Mouse (Mus musculus) lung, embryonic 15.5 days (tissue): ENCODE measurements at regions not wholly inside any gene's neighbourhood (a gene's known extent, or its start where the extent isn't known, plus 50 kb on each side); places are given as distances from the start of the nearest gene placed in this dataset.

Source experiments
- ATAC-seq: fragments of 200-750 bp; cut with Nextera tagmentation; 2 replicates; pipeline ENCODE4 v1.8.0; 2017; ENCODE audit warnings: moderate number of reproducible peaks, borderline replicate concordance; ENCODE audit not compliant: low FRiP score, low TSS enrichment; ENCODE audit errors: extremely low read depth
- H3K27ac ChIP-seq: fragments of 300-500 bp; sonication (generic); 2 replicates; pipeline ENCODE4 v1.5.1; 2015; ENCODE audit warnings: moderate library complexity, mild to moderate bottlenecking, inconsistent platforms
- H3K27me3 ChIP-seq: fragments of 300-500 bp; sonication (generic); 2 replicates; pipeline ENCODE4 v1.6.1; 2015; ENCODE audit warnings: inconsistent platforms
- H3K36me3 ChIP-seq: fragments of 300-500 bp; sonication (generic); 2 replicates; pipeline ENCODE4 v1.6.1; 2015; ENCODE audit warnings: inconsistent platforms
- H3K4me1 ChIP-seq: fragments of 300-500 bp; sonication (generic); 2 replicates; pipeline ENCODE4 v1.6.1; 2015; ENCODE audit warnings: inconsistent platforms
- H3K4me2 ChIP-seq: fragments of 300-500 bp; sonication (generic); 2 replicates; pipeline ENCODE4 v1.6.1; 2015; ENCODE audit warnings: inconsistent platforms, mild to moderate bottlenecking, moderate library complexity
- H3K4me3 ChIP-seq: fragments of 300-500 bp; sonication (generic); 2 replicates; pipeline ENCODE4 v1.5.1; 2015; ENCODE audit warnings: mild to moderate bottlenecking, inconsistent platforms
- H3K9ac ChIP-seq: fragments of 300-500 bp; sonication (generic); 2 replicates; pipeline ENCODE4 v1.6.1; 2015; ENCODE audit warnings: inconsistent platforms
- H3K9me3 ChIP-seq: fragments of 300-500 bp; sonication (generic); 2 replicates; pipeline ENCODE4 v1.6.1; 2016; ENCODE audit warnings: inconsistent platforms
- WGBS: fragments of 180-500 bp; shearing (Covaris S2); methylation state at CpG from one replicate; pipeline ENCODE4 v1.1.7; 2015; 5-methylcytosine and 5-hydroxymethylcytosine counted together

DNA sequence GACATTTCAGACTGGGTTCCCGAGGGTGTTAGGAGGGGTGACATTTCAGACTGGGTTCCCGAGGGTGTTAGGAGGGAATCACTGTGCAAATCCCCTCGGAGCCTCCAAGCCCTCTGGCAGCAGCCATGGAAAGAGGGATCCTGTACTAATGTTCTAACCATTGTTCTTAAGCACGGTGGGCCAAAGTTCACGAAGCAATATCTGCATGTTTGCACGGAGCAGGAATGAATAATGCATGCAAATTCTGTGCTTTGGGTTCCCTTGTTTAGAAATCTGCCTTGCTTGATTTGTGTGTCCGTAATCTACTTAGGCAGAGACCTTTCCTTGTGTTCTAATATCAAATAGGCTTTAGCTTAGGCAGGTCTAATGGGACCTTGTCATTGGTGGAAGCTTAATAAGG is 55.9 kb upstream of the Zfp280d start:
- Histone ChIP-seq H3K27me3 (no peaks in the 10 kb centered on the region), H3K4me3 (no peak overlapping the region)
- WGBS: 63% methylated on average over 7 of the region's 7 CpGs

DNA sequence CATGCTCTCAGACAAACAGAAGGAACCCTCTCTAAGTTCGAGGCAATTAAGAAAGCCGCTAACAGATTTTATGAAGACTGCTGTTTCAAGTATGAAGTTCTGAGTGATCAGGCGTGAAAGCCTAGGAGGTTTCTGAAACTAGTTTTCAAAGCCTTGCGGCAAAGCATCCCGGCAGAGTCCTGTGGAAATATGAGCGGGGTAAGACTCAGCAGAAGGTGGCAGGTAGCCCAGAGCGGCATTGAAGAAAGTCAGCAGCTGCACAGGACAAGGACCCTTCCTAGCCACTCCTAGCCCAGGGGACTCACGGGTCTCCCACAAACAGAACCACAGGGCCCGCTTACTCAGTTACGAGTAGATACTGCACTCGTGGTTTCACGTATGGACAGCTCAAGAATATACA is 54.8 kb upstream of the Zfp280d start:
- no peaks in the 10 kb centered on the region for H3K9me3 ChIP-seq
- no peak for ATAC-seq
- H3K36me3 ChIP-seq: no peaks in the 10 kb centered on the region
- WGBS: 84% methylated on average over 12 of the region's 12 CpGs
- H3K9ac ChIP-seq: no peak overlapping the region
- no peak overlapping the region for H3K4me3 ChIP-seq
- no peak overlapping the region for H3K27ac ChIP-seq
- H3K27me3 ChIP-seq: no peaks in the 10 kb centered on the region
- no peaks in the 10 kb centered on the region for H3K4me1 ChIP-seq
- H3K4me2 ChIP-seq: no peak overlapping the region

More for the DNA sequence above, 55.9 kb upstream of the Zfp280d start:
- no peak overlapping the region for H3K9ac ChIP-seq
- no peaks in the 10 kb centered on the region for H3K36me3 ChIP-seq
- H3K9me3 ChIP-seq: no peaks in the 10 kb centered on the region
- no peak for ATAC-seq
- H3K4me1 ChIP-seq: no peaks in the 10 kb centered on the region
- H3K4me2 ChIP-seq: no peak overlapping the region
- no peak overlapping the region for H3K27ac ChIP-seq

GRCm38 (mm10) chr9:72221333-72221732 is 53.3 kb upstream of the Zfp280d start:
- Histone ChIP-seq H3K9ac (no peak overlapping the region), H3K27me3 (no peaks in the 10 kb centered on the region), H3K9me3 (no peaks in the 10 kb centered on the region), H3K36me3 (no peaks in the 10 kb centered on the region), H3K4me2 (no peak overlapping the region), H3K27ac (no peak overlapping the region), H3K4me1 (no peaks in the 10 kb centered on the region), H3K4me3 (no peak overlapping the region)
- ATAC-seq: no peak
- 86% methylated on average over 5 of the region's 5 CpGs for WGBS
